Mouse (Mus musculus) hindbrain, embryonic 14.5 days (tissue): ENCODE data around the gene Gdf9. TPM values are rescaled to one million over a fixed set of nuclear protein-coding genes. Genes with fewer than 3 reads are reported as not detected.

Source experiments
- microRNA-seq: library from miRNA; unstranded; fragments of <30 nt; microRNA quantifications from one replicate; pipeline ENCODE4, GENCODE M21; 2016
- polyA plus RNA-seq: library from polyadenylated mRNA; unstranded; fragments of >200 nt; fragmentation: Nextera tagmentation; extraction: Ambion mirVana; gene quantifications from 2 replicates; pipeline ENCODE4 v1.2.1, GENCODE M21; 2014

The Gdf9 gene
- polyA plus RNA-seq, 1 experiment from 2014 or later: 3.1 TPM

Small RNAs within 50 kb of the gene (microRNA-seq; reads per million reads assigned to microRNA genes)
- not detected for gene Mir6920

Other genes starting within 250 kb of the Gdf9 start
- 51.5 and 52.7 TPM in 2 replicates for gene Hspa4, start 130.6 kb upstream of the Gdf9 start, polyA plus RNA-seq
- 13.9 and 14.9 TPM in 2 replicates for gene Zcchc10, start 106.3 kb upstream of the Gdf9 start, polyA plus RNA-seq
- gene Aff4, start 80.2 kb upstream of the Gdf9 start, polyA plus RNA-seq: 80.1 and 90.6 TPM in 2 replicates
- not detected in 2 replicates for gene Leap2, start 7.9 kb upstream of the Gdf9 start, polyA plus RNA-seq
- gene Uqcrq, start 192 bp upstream of the Gdf9 start, polyA plus RNA-seq: 751 and 866 TPM in 2 replicates
- gene Gm10447, start 26.1 kb downstream of the Gdf9 start, polyA plus RNA-seq: 0.11 TPM in 1 of 2 replicates, not detected in the other
- gene Shroom1, start 26.2 kb downstream of the Gdf9 start, polyA plus RNA-seq: 2.5 and 3.5 TPM in 2 replicates
- gene Gm9837, start 39.5 kb downstream of the Gdf9 start, polyA plus RNA-seq: not detected in 2 replicates
- 0.36 TPM in 1 of 2 replicates, not detected in the other for gene Gm9945, start 49.1 kb downstream of the Gdf9 start, polyA plus RNA-seq
- gene Sowaha, start 49.3 kb downstream of the Gdf9 start, polyA plus RNA-seq: 1.3 and 1.4 TPM in 2 replicates
- gene Sept8, start 88.2 kb downstream of the Gdf9 start, polyA plus RNA-seq: 21.6 and 23.7 TPM in 2 replicates
- gene Kif3a, start 136.4 kb downstream of the Gdf9 start, polyA plus RNA-seq: 278 and 302 TPM in 2 replicates
- 8.3 and 8.5 TPM in 2 replicates for gene Il4, start 187.6 kb downstream of the Gdf9 start, polyA plus RNA-seq
- not detected in 2 replicates for gene Il13, start 203.7 kb downstream of the Gdf9 start, polyA plus RNA-seq